Comparison of ENCODE assay signal across 19 mouse cellular contexts in the genomic region with DNA sequence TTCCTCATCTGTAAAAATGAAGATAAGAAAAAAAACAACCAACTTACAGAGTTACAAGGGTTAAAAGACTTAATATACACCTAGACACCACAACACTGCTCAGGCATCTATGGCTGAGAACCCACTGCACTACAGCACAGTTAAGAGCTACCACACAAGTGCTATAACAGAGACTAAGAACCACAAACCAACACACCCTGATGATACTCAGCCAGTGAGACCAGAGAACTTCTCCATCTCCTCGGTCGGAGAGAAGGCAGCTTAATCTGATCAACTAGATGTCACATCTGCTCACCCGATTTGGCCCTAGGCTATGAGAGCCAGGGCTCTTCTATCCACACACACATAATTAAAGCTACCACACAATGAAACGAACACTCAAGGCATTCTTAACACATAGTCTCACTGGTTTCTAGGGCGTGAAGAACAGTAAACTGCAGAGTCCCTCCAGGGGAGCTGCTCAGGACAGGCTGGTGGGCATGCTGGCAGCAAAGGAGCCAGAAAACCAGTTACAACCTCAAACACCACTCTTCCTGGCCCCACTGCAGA.
DNase-seq lines count a peak whose midpoint lies in the region; ATAC-seq and TF ChIP-seq lines count a peak whose summit lies in the region.
"Had no signal": no experiment of that assay in that cellular context is flagged by ENCODE, and none has a peak within 500 bp of the region (broad histone marks: within the 10 kb centered on the region; RNA-seq: fewer than 3 reads in every experiment).

No protein-coding gene starts in this region.

- TF ChIP-seq CTCF in lung, postnatal 0 days (IDR thresholded peaks at IDR 0.05): no peak

- H3K27ac ChIP-seq in embryonic facial prominence, embryonic 12.5 days: peak overlapping the region; percentile 24; the same call in 1 of the 2 replicates
- no peak overlapping the region; the same call in 1 of the 2 replicates for H3K27ac ChIP-seq in embryonic facial prominence, embryonic 10.5 days (replicated peaks)
- H3K27ac ChIP-seq in lung, embryonic 15.5 days: peak overlapping the region; percentile 39; the same call in 1 of the 2 replicates
- no peak overlapping the region for H3K27ac ChIP-seq in lung, postnatal 0 days (ENCODE audit: low read length)
- no peak overlapping the region for H3K27ac ChIP-seq in limb, embryonic 10.5 days
- H3K27ac ChIP-seq: forebrain, embryonic 15.5 days; hindbrain, embryonic 10.5 days; hindbrain, embryonic 14.5 days had no signal

- no peaks in the 10 kb centered on the region for H3K27me3 ChIP-seq in embryonic facial prominence, embryonic 12.5 days
- no peaks in the 10 kb centered on the region for H3K27me3 ChIP-seq in embryonic facial prominence, embryonic 10.5 days (replicated peaks; ENCODE audit: low read depth, poor library complexity, severe bottlenecking)
- no peaks in the 10 kb centered on the region for H3K27me3 ChIP-seq in lung, embryonic 15.5 days
- H3K27me3 ChIP-seq in lung, postnatal 0 days (replicated peaks; ENCODE audit: insufficient read depth, low read length): no peaks in the 10 kb centered on the region
- H3K27me3 ChIP-seq in limb, embryonic 10.5 days (ENCODE audit: low read depth, poor library complexity, severe bottlenecking): no peaks in the 10 kb centered on the region
- H3K27me3 ChIP-seq: forebrain, embryonic 15.5 days; heart, embryonic 12.5 days had no signal

- peaks cover 9% of the 10 kb centered on the region for H3K4me1 ChIP-seq in embryonic facial prominence, embryonic 12.5 days
- H3K4me1 ChIP-seq in embryonic facial prominence, embryonic 10.5 days: peaks cover 8% of the 10 kb centered on the region
- H3K4me1 ChIP-seq in lung, embryonic 15.5 days: peaks cover 24% of the 10 kb centered on the region
- H3K4me1 ChIP-seq in lung, postnatal 0 days (ENCODE audit: insufficient read depth, low read depth, low read length): peaks cover 11% of the 10 kb centered on the region
- H3K4me1 ChIP-seq in limb, embryonic 10.5 days: no peaks in the 10 kb centered on the region

- H3K9ac ChIP-seq in embryonic facial prominence, embryonic 12.5 days: no peak overlapping the region
- no peak overlapping the region for H3K9ac ChIP-seq in lung, embryonic 15.5 days
- no peak overlapping the region for H3K9ac ChIP-seq in lung, postnatal 0 days (replicated peaks; ENCODE audit: low read depth)
- H3K9ac ChIP-seq: forebrain, embryonic 15.5 days; heart, embryonic 12.5 days; hindbrain, embryonic 14.5 days had no signal

- ATAC-seq in embryonic facial prominence, embryonic 12.5 days (ENCODE audit: insufficient number of reproducible peaks, insufficient read depth, low FRiP score, low TSS enrichment): no peak
- peak; percentile 20; the same call in 1 of the 2 replicates for ATAC-seq in lung, embryonic 15.5 days (ENCODE audit: borderline replicate concordance, extremely low read depth, low FRiP score, low TSS enrichment)
- ATAC-seq in lung, postnatal 0 days: peak; percentile 84
- ATAC-seq: CD4-positive, CD25-positive, alpha-beta regulatory T cell, adult 4 months; forebrain, embryonic 15.5 days had no signal

- no peak overlapping the region for H3K4me3 ChIP-seq in embryonic facial prominence, embryonic 12.5 days
- H3K4me3 ChIP-seq in embryonic facial prominence, embryonic 10.5 days: no peak overlapping the region
- H3K4me3 ChIP-seq in lung, embryonic 15.5 days: no peak overlapping the region
- no peak overlapping the region for H3K4me3 ChIP-seq in lung, postnatal 0 days (ENCODE audit: low read depth, low read length)
- H3K4me3 ChIP-seq in limb, embryonic 10.5 days: no peak overlapping the region
- H3K4me3 ChIP-seq: forebrain, embryonic 15.5 days; heart, embryonic 12.5 days; hindbrain, embryonic 10.5 days had no signal

- no peaks in the 10 kb centered on the region for H3K9me3 ChIP-seq in embryonic facial prominence, embryonic 12.5 days
- no peaks in the 10 kb centered on the region for H3K9me3 ChIP-seq in embryonic facial prominence, embryonic 10.5 days
- no peaks in the 10 kb centered on the region for H3K9me3 ChIP-seq in lung, embryonic 15.5 days
- H3K9me3 ChIP-seq in lung, postnatal 0 days (ENCODE audit: low read length): no peaks in the 10 kb centered on the region
- H3K9me3 ChIP-seq in limb, embryonic 10.5 days (replicated peaks): no peaks in the 10 kb centered on the region
- H3K9me3 ChIP-seq: forebrain, embryonic 15.5 days; G1E; heart, embryonic 12.5 days; hindbrain, embryonic 10.5 days had no signal

- no peak for DNase-seq in embryonic facial prominence, embryonic 10.5 days (ENCODE audit: low spot score)
- no peak for DNase-seq in lung, postnatal 14 days
- peak; percentile 67 for DNase-seq in lung, postnatal 0 days (ENCODE audit: low spot score)
- no peak for DNase-seq in urinary bladder, postnatal 10 days (ENCODE audit: low spot score)
- no peak for DNase-seq in limb, embryonic 10.5 days (ENCODE audit: low spot score)
- DNase-seq: adrenal gland, adult 2 months; adrenal gland, postnatal 36 days; B cell, adult 2 months; cerebellum, adult 2 months; cerebellum, postnatal 10 days; gastrocnemius, postnatal 14 days had no signal

- H3K36me3 ChIP-seq in embryonic facial prominence, embryonic 12.5 days: peaks cover 18% of the 10 kb centered on the region
- H3K36me3 ChIP-seq in embryonic facial prominence, embryonic 10.5 days (replicated peaks): peaks cover 23% of the 10 kb centered on the region
- peaks cover 15% of the 10 kb centered on the region; the same call in 1 of the 2 replicates for H3K36me3 ChIP-seq in lung, embryonic 15.5 days
- no peaks in the 10 kb centered on the region for H3K36me3 ChIP-seq in lung, postnatal 0 days (ENCODE audit: insufficient read depth, low read length)
- peaks cover 11% of the 10 kb centered on the region for H3K36me3 ChIP-seq in limb, embryonic 10.5 days

- no peak overlapping the region for H3K4me2 ChIP-seq in embryonic facial prominence, embryonic 12.5 days (replicated peaks)
- H3K4me2 ChIP-seq in lung, embryonic 15.5 days: no peak overlapping the region
- H3K4me2 ChIP-seq in lung, postnatal 0 days (replicated peaks; ENCODE audit: low read depth, low read length): no peak overlapping the region
- H3K4me2 ChIP-seq: forebrain, embryonic 15.5 days; heart, embryonic 12.5 days; hindbrain, embryonic 14.5 days had no signal

- 62% methylated on average over 5 of the region's 5 CpGs for WGBS in embryonic facial prominence, embryonic 12.5 days
- 59% methylated on average over 5 of the region's 5 CpGs for WGBS in embryonic facial prominence, embryonic 10.5 days
- WGBS in lung, embryonic 15.5 days: 44% methylated on average over 5 of the region's 5 CpGs
- 36% methylated on average over 5 of the region's 5 CpGs for WGBS in lung, postnatal 0 days
- WGBS in limb, embryonic 10.5 days: 75% methylated on average over 5 of the region's 5 CpGs

- TF ChIP-seq EP300 in lung, postnatal 0 days (IDR thresholded peaks at IDR 0.05): no peak

Comparison
In these comparisons a context has a peak if more than half of its experiments do, and no peak if none do; other contexts are left out.
1. H3K27ac ChIP-seq: peak in embryonic facial prominence, embryonic 12.5 days (single experiment) and lung, embryonic 15.5 days (single experiment); none in embryonic facial prominence, embryonic 10.5 days (single experiment), lung, postnatal 0 days (single experiment) and limb, embryonic 10.5 days (single experiment).